Mouse (Mus musculus) heart, postnatal 14 days (tissue): Measurements from ENCODE around the gene Gm8251. TPM values are rescaled to one million over a fixed set of nuclear protein-coding genes. Genes with fewer than 3 reads are reported as not detected.
A peak's percentile ranks its signal among the peaks of the same experiment; 100 is the strongest.
"Not testable (repeated sequence)": the region's sequence is repeated elsewhere in the genome, so short reads cannot be mapped to it uniquely, and the experiment has no call there.

Experiments used
- DNase-seq, 2 experiments: peaks; one replicate each; pipeline ENCODE4 v3.0.0; 2021 to 2022
- intact Hi-C: fragments of 180-260 bp; cut with DNase I; formaldehyde crosslinking; loops from one replicate; pipeline ENCODE4 v1.15.1; 2025
- long read RNA-seq, 2 experiments: library from polyadenylated mRNA; stranded (forward); transcript quantifications; one replicate each; pipeline ENCODE4 v2.0.0; 2021
- total RNA-seq, 2 experiments: library from RNA; stranded (reverse); gene quantifications; 2 replicates each; pipeline ENCODE4 v1.2.3; 2021

The Gm8251 gene
- total RNA-seq: under 1 TPM in 1 of 2 experiments, not detected in 1; 0.02 TPM
- long read RNA-seq, experiment 1: 0 reads
- long read RNA-seq, experiment 2: 0 reads

GRCm38 (mm10) chr1:44061836-44062235, at the start of gene Gm8251:
Gene Gm8251 (minus strand): TSS chr1:44061936.
- DNase-seq: no peak
- intact Hi-C loops: no loop called here

GRCm38 (mm10) chr1:44102939-44103338, 41.2 kb upstream of the Gm8251 start:
- no peak for DNase-seq
- intact Hi-C loops: loop anchor here (2.0 to 5.0 kb wide), 2 partner anchors 14 to 171 kb away; partner anchors contain the start of gene Tpp2

DNA sequence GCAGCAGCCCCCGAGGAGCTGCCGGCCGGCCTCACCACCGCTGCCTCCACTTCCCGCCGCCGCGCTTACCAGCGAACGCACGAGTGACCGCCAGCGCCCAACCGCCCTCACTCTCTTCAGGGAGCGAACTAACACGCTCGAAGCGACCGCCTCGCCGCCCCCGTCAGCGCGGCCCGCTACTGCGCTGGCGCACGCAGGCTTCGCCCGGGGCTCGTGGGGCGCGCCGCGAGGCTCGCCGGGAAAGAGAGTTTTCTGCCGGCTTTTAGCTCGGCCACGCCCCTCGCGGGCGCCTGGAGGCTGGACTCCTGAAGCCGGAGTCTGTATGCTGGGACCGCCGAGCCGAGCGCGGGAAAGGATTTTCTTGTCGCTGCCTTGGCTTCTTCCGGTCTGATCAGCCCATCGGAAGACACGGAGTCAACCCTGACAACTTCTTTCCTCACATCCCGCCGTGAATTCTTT, 40.6 kb upstream of the Gm8251 start, which contains the start of gene Tex30:
Gene Tex30, minus strand, starts transcription at position 183 of the 459 bp plus-strand sequence.
- peak; percentile 95 to 96 for DNase-seq
- intact Hi-C loops: loop anchor here (2.0 to 5.0 kb wide), 2 partner anchors 15 to 170 kb away; partner anchors contain the start of gene Tpp2

DNA sequence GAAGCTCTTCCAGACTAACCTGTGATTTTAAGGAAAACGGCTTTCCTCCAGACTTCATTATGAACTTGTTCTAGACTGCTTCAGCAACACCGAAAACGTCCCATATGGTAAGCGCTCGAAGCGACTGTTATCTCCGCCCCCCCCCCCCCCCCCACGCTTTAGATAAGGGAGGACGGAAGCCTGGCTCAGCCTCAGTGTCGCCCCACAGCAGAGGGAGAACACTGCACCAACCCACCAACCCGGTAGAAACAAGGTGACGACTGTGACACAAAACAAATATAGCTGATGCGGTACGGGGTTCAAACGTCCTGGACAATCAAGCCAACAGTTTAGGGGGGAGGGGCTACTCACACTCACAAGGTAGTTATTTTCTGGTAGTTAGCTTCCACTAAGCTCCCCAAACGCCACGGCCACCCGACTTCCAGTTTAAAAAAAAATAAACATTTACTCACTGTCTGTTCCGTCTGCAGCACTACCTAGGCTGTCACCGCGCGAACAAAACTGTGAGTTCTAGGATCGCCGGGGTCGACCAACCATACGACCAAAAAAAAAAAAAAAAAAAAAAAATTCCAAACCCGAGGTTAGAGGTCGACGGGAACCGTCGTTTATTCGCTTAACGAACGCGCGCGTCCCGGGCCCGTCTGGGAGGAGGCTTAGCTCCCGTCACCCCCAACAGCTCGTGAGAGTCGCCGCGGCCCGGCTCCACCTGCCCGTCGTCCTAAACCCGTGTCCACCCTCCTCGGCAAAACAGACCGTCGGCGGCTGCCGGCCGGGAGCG, 39.9 kb upstream of the Gm8251 start:
- peak; percentile 18 to 20 for DNase-seq
- intact Hi-C loops: loop anchor here (2.0 to 5.0 kb wide), 2 partner anchors 15 to 169 kb away; partner anchors contain the start of gene Tpp2

DNA sequence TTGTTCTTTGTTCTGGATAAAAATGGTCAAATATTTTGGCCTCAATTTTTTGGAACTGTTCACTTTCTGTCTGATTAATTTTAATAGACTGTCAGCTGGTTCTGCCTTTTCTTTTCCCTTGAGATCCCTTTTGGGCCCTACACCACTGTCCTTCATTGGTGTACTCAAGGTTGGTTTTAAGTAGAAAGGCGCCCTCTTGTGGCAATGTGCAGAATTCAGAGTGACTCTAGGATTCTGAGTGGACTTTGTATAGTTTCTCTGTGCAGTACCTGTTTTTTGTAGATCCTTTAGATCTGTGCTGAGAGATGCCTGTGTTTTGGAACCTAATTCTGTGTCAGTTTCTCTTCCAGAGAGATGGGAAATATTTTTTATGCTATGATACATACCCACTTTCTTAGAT, 2.9 kb upstream of the Gm8251 start:
- peak; percentile 25 to 53 for DNase-seq
- intact Hi-C loops: loop anchor here (5.0 kb wide), 1 partner anchor 162 kb away; no protein-coding TSS in a partner anchor

- intact Hi-C loops: no loop called here
- DNase-seq: no peak
These were observed 1.7 kb upstream of the Gm8251 start for GRCm38 (mm10) chr1:44063439-44063838.

GRCm38 (mm10) chr1:44057805-44058204, 3.9 kb downstream of the Gm8251 start:
- DNase-seq: no peak
- intact Hi-C loops: no loop called here

- intact Hi-C loops: no loop called here
- DNase-seq: no peak
These were observed 15.2 kb downstream of the Gm8251 start for GRCm38 (mm10) chr1:44046556-44046955.

- intact Hi-C loops, DNase-seq: not testable (repeated sequence)
These were observed 16.0 kb downstream of the Gm8251 start for GRCm38 (mm10) chr1:44045689-44046088.

DNA sequence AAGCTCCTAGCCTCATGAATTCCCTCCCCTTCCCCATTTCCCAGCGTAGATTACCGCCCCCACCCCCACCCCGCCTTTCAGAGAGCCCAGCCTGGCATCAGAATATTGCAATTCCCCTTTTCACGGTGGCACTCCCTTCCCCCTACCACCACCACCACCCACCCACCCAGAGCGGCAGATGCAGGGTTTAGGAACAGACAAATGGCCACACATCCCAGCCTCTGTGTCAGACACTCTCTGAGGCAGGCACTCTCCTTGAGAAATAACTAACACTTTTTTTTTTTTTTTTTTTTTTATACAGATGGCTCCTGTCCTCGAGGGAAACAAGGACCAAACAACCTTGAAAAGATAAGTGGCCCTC, 19.2 kb downstream of the Gm8251 start:
- no peak for DNase-seq
- intact Hi-C loops: no loop called here

DNA sequence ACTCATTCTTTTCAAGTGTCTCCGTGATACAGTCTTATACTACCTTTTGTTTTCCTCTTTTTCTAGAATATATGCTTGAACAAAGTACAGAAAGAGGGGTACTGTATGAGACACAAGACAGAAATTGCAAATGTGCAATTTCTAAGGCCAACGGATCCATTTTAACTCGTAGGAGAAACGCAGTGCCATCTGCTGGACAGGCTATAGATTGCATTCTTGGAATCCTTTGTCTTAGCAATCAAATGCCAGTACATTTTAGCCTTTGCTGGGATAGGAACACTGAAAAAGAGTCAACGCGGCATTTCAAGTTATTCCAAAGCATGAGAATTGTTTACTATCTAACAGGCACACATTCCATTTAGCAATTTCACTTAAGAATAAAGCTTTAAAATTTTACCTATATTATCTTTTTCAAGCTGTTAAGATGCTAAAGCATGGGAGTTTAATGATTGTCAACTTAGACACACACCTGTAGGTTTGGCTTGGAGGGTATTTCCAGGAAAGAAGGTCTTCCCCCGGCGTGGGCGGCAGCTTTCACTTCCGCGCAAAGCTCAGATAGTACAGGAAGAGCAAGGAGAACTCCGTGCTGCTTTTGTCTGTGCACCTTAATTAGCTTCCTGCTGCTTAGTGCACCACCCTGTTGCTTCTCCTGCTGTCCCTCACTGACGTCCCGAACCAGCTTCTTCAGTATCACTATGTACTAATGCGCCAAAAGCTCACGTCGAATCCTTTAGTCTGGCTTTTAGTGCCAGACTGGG, 19.8 kb downstream of the Gm8251 start:
- DNase-seq: peak; percentile 47 to 74
- intact Hi-C loops: loop anchor here (2.0 kb wide), 2 partner anchors 139 to 281 kb away; no protein-coding TSS in a partner anchor

DNA sequence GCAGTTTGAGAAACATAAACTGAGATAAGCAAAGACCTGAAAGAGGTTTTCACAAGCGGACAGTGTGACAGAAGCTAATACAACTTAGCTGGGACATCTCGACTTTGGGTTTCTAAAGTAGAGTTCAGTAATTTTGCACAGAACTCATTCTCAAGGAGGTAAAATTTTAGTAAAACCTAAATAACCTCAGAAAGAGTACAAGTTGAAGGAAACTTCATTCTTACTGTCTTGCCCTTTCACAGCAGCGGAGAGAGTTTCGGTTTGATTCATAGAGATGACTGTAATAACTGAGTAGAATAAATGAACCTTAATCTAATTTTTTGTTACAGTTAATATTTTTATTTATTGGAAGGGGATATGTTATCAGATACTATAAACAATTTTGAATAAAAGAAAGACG, 28.8 kb downstream of the Gm8251 start:
- intact Hi-C loops: no loop called here

DNA sequence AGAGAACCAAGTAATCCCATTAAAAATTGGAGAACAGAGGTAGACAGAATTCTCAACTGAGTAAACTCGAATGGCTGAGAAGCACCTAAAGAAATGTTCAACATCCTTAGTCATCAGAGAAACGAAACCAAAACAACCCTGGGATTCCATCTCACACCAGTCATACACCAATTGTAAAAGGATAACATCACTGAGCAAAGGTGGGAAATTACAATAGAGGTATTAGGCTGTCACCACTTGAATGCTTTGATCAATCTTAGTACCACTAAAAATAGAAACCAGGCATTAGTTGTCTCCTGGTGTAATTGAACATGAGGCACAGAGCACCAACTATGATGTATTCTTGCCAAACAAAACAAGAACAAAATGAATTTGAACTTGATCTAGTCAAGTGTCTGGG, 29.5 kb downstream of the Gm8251 start:
- DNase-seq: no peak
- intact Hi-C loops: no loop called here

More for the DNA sequence above, 28.8 kb downstream of the Gm8251 start:
- DNase-seq: no peak

DNA sequence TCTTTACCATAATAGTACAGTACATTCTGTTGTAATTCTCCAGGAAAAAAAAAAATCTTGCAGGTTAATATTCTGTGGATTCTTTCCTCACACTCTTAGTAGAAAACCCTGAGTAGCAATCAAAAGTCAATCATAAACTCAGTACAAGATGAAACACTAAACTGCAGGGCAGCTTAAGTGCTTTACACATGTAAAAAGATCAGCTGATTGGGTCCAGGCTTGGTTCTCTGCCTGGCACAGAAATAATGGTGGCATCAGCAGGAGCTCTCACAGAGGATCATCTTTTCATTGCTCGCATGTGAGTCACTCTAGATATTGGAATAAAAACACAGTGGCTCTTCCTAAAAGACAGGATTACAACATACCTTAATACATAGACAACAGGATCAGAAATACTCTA, 34.1 kb downstream of the Gm8251 start:
- intact Hi-C loops: no loop called here
- no peak for DNase-seq

DNA sequence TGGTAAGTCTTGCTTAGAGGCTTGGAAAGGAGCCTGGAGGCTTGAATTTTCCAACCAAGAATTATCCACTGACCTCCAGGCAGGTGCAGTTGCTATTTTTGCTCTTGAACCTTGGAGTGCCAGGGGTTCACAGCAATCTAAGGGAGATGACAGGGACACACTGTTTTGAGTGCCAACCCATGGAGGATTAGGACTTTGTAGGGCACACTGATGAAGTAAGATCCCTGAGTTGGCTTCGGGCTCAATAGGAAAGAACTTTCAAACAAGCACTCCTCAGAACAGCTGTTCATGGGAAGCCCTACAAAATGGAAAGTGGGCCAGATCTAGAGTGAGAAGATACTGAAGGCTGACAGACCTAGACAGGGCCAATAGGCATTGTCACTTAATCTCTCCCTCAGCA, 39.1 kb downstream of the Gm8251 start:
- intact Hi-C loops: no loop called here
- no peak for DNase-seq

- intact Hi-C loops: no loop called here
These were observed 41.8 kb downstream of the Gm8251 start, which contains the start of gene Mettl21c for GRCm38 (mm10) chr1:44019934-44020333. Gene Mettl21c (minus strand): TSS chr1:44020034.

DNA sequence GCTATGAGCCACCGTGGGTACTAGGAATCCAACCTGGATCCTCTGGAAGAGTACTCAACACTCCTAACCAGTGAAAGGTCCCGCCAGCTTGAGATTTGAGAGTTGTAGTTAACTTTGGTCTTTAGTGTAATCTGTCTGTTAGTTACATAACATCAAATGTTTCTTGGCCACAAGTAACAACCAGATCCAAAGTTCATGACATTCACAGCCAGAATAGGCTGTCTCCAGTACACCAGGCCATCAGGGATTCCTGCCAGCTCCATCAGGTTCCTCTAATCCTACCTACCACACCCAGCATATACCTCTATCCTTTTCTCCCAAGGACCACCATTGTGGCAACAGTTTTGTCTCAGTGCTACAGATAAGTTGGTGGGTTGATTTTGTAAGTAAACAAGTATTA, 46.2 kb downstream of the Gm8251 start:
- intact Hi-C loops: no loop called here
- DNase-seq: no peak

More at GRCm38 (mm10) chr1:44019934-44020333, 41.8 kb downstream of the Gm8251 start, which contains the start of gene Mettl21c:
- no peak for DNase-seq
